Mouse (Mus musculus) embryonic facial prominence, embryonic 13.5 days (tissue): ENCODE data around the gene Gm38431. TPM values are rescaled to one million over a fixed set of nuclear protein-coding genes. Genes with fewer than 3 reads are reported as not detected.

ENCODE experiments used
- ATAC-seq: fragments of 200-750 bp; cut with Nextera tagmentation; 2 replicates; pipeline ENCODE4 v1.8.0; 2017; ENCODE audit warnings: low read depth; ENCODE audit not compliant: insufficient number of reproducible peaks, insufficient read depth, low FRiP score, low TSS enrichment
- H3K27ac ChIP-seq: fragments of 300-500 bp; sonication (generic); 2 replicates; pipeline ENCODE4 v1.5.1; 2015; ENCODE audit warnings: moderate library complexity, mild to moderate bottlenecking, inconsistent platforms
- H3K27me3 ChIP-seq: fragments of 300-500 bp; sonication (generic); 2 replicates; pipeline ENCODE4 v1.6.1; 2015; ENCODE audit warnings: mild to moderate bottlenecking, inconsistent platforms
- H3K36me3 ChIP-seq: fragments of 300-500 bp; sonication (generic); 2 replicates; pipeline ENCODE4 v1.6.1; 2015; ENCODE audit warnings: mild to moderate bottlenecking, inconsistent platforms
- H3K4me1 ChIP-seq: fragments of 300-500 bp; sonication (generic); 2 replicates; pipeline ENCODE4 v1.6.1; 2015; ENCODE audit warnings: inconsistent platforms
- H3K4me2 ChIP-seq: fragments of 300-500 bp; sonication (generic); 2 replicates; pipeline ENCODE4 v1.6.1; 2015; ENCODE audit warnings: moderate library complexity, mild to moderate bottlenecking, inconsistent platforms
- H3K4me3 ChIP-seq: fragments of 300-500 bp; sonication (generic); 2 replicates; pipeline ENCODE4 v1.5.1; 2015; ENCODE audit warnings: mild to moderate bottlenecking, inconsistent platforms
- H3K9ac ChIP-seq: fragments of 300-500 bp; sonication (generic); 2 replicates; pipeline ENCODE4 v1.6.1; 2015; ENCODE audit warnings: mild to moderate bottlenecking, inconsistent platforms
- H3K9me3 ChIP-seq: fragments of 300-500 bp; sonication (generic); 2 replicates; pipeline ENCODE4 v1.6.1; 2016; ENCODE audit warnings: inconsistent platforms
- WGBS: fragments of 180-500 bp; shearing (Covaris S2); methylation state at CpG from one replicate; pipeline ENCODE4 v1.1.7; 2015; ENCODE audit warnings: mixed read lengths; 5-methylcytosine and 5-hydroxymethylcytosine counted together
- polyA plus RNA-seq: library from polyadenylated mRNA; unstranded; fragments of >200 nt; fragmentation: Nextera tagmentation; extraction: Ambion mirVana; gene quantifications from 2 replicates; pipeline ENCODE4 v1.2.1, GENCODE M21; 2015

Gm38431 gene
- polyA plus RNA-seq, 1 experiment from 2014 or later, result 2.4 TPM

- peak overlapping the region; percentile 7; the same call in 1 of the 2 replicates for H3K4me3 ChIP-seq
Observed at GRCm38 (mm10) chr9:21035586-21035985, 56.2 kb downstream of the Gm38431 start.

GRCm38 (mm10) chr9:21034481-21035085, 57.2 kb downstream of the Gm38431 start:
- Histone ChIP-seq H3K4me3 (no peak overlapping the region), H3K27ac (no peak overlapping the region), H3K4me1 (peaks cover 64% of the 10 kb centered on the region), H3K27me3 (peaks cover 97% of the 10 kb centered on the region), H3K36me3 (no peaks in the 10 kb centered on the region), H3K4me2 (no peak overlapping the region), H3K9ac (no peak overlapping the region), H3K9me3 (0 out of 2 replicates have a peak, but pooled peaks cover 7% of the 10 kb centered on the region)
- ATAC-seq, result no peak
- 3% methylated on average over 17 of the region's 17 CpGs for WGBS

More at GRCm38 (mm10) chr9:21035586-21035985, 56.2 kb downstream of the Gm38431 start:
- H3K4me2 ChIP-seq, result no peak overlapping the region
- H3K9me3 ChIP-seq, result 0 out of 2 replicates have a peak, but pooled peaks cover 7% of the 10 kb centered on the region
- peaks cover 97% of the 10 kb centered on the region for H3K27me3 ChIP-seq
- H3K27ac ChIP-seq, result no peak overlapping the region
- H3K9ac ChIP-seq, result no peak overlapping the region
- H3K4me1 ChIP-seq, result peaks cover 55% of the 10 kb centered on the region
- ATAC-seq, result no peak
- H3K36me3 ChIP-seq, result no peaks in the 10 kb centered on the region
- WGBS, result 17% methylated on average over 9 of the region's 9 CpGs

- Histone ChIP-seq H3K4me2 (peak overlapping the region; percentile 99), H3K9me3 (no peaks in the 10 kb centered on the region), H3K27ac (no peak overlapping the region), H3K27me3 (peaks cover 97% of the 10 kb centered on the region), H3K9ac (peak overlapping the region; percentile 61), H3K4me3 (peak overlapping the region; percentile 53), H3K4me1 (peaks cover 72% of the 10 kb centered on the region), H3K36me3 (no peaks in the 10 kb centered on the region)
- WGBS, result under 1% methylated on average over 34 of the region's 34 CpGs
- ATAC-seq, result peak; percentile 49
Observed at GRCm38 (mm10) chr9:21033136-21033535, 58.7 kb downstream of the Gm38431 start.

GRCm38 (mm10) chr9:21032491-21032890, 59.3 kb downstream of the Gm38431 start:
- peaks cover 97% of the 10 kb centered on the region for H3K27me3 ChIP-seq
- H3K27ac ChIP-seq, result no peak overlapping the region
- H3K9me3 ChIP-seq, result no peaks in the 10 kb centered on the region
- ATAC-seq, result no peak
- under 1% methylated on average over 7 of the region's 7 CpGs for WGBS
- peaks cover 67% of the 10 kb centered on the region for H3K4me1 ChIP-seq
- peak overlapping the region; percentile 53 for H3K4me3 ChIP-seq
- 0 out of 2 replicates have a peak overlapping the region, but pooled peaks have one; percentile 61 for H3K9ac ChIP-seq
- no peaks in the 10 kb centered on the region for H3K36me3 ChIP-seq
- H3K4me2 ChIP-seq, result peak overlapping the region; percentile 99

- H3K4me2 ChIP-seq, result peak within 1 kb of the TSS; percentile 99
- no peak for ATAC-seq
- peak within 1 kb of the TSS; percentile 53 for H3K4me3 ChIP-seq
- H3K4me1 ChIP-seq, result peaks cover 61% of the 10 kb centered on the region
- peak within 1 kb of the TSS; percentile 61 for H3K9ac ChIP-seq
- H3K9me3 ChIP-seq, result no peaks in the 10 kb centered on the region
- H3K27ac ChIP-seq, result no peak within 1 kb of the TSS
- H3K36me3 ChIP-seq, result no peaks in the 10 kb centered on the region
- WGBS, result under 1% methylated on average over 35 of the region's 35 CpGs
- peaks cover 96% of the 10 kb centered on the region for H3K27me3 ChIP-seq
Observed at GRCm38 (mm10) chr9:21031896-21032351, 59.9 kb downstream of the Gm38431 start, which contains the start of gene Icam5. Gene Icam5, plus strand, starts transcription at chr9:21032073.

GRCm38 (mm10) chr9:21031251-21031895, 60.4 kb downstream of the Gm38431 start:
- Histone ChIP-seq H3K4me3 (peak overlapping the region; percentile 53), H3K27me3 (peaks cover 96% of the 10 kb centered on the region), H3K4me2 (peak overlapping the region; percentile 99), H3K4me1 (peaks cover 56% of the 10 kb centered on the region), H3K9me3 (no peaks in the 10 kb centered on the region), H3K9ac (peak overlapping the region; percentile 61), H3K27ac (no peak overlapping the region), H3K36me3 (no peaks in the 10 kb centered on the region)
- ATAC-seq, result peak; percentile 23; the same call in 1 of the 2 replicates
- under 1% methylated on average over 36 of the region's 36 CpGs for WGBS

GRCm38 (mm10) chr9:21030781-21031250, 61.0 kb downstream of the Gm38431 start:
- WGBS, result 0% methylated on average over 13 of the region's 13 CpGs
- Histone ChIP-seq H3K4me2 (peak overlapping the region; percentile 99), H3K4me1 (peaks cover 51% of the 10 kb centered on the region), H3K9ac (peak overlapping the region; percentile 61), H3K27ac (no peak overlapping the region), H3K36me3 (no peaks in the 10 kb centered on the region), H3K9me3 (no peaks in the 10 kb centered on the region), H3K27me3 (peaks cover 90% of the 10 kb centered on the region), H3K4me3 (peak overlapping the region; percentile 53)
- ATAC-seq, result no peak

GRCm38 (mm10) chr9:21030055-21030600, 61.7 kb downstream of the Gm38431 start:
- H3K9me3 ChIP-seq, result no peaks in the 10 kb centered on the region
- no peaks in the 10 kb centered on the region for H3K36me3 ChIP-seq
- H3K27ac ChIP-seq, result no peak overlapping the region
- peaks cover 51% of the 10 kb centered on the region for H3K4me1 ChIP-seq
- 25% methylated on average over 22 of the region's 22 CpGs for WGBS
- peak overlapping the region; percentile 99 for H3K4me2 ChIP-seq
- no peak overlapping the region for H3K9ac ChIP-seq
- H3K4me3 ChIP-seq, result peak overlapping the region; percentile 53; the same call in 1 of the 2 replicates
- peaks cover 83% of the 10 kb centered on the region for H3K27me3 ChIP-seq
- no peak for ATAC-seq

GRCm38 (mm10) chr9:21029291-21030054, 62.3 kb downstream of the Gm38431 start, which contains the start of gene Icam4:
Gene Icam4, plus strand, starts transcription at chr9:21029373.
- Histone ChIP-seq H3K4me1 (peaks cover 48% of the 10 kb centered on the region), H3K27me3 (peaks cover 77% of the 10 kb centered on the region), H3K9me3 (no peaks in the 10 kb centered on the region), H3K4me3 (peak within 1 kb of the TSS; percentile 53), H3K36me3 (no peaks in the 10 kb centered on the region), H3K9ac (peak within 1 kb of the TSS; percentile 57), H3K27ac (no peak within 1 kb of the TSS), H3K4me2 (peak within 1 kb of the TSS; percentile 99)
- ATAC-seq, result no peak
- WGBS, result 2% methylated on average over 37 of the region's 37 CpGs

- peaks cover 46% of the 10 kb centered on the region for H3K4me1 ChIP-seq
- H3K4me3 ChIP-seq, result no peak overlapping the region
- 69% methylated on average over 6 of the region's 6 CpGs for WGBS
- no peaks in the 10 kb centered on the region for H3K36me3 ChIP-seq
- no peak overlapping the region for H3K4me2 ChIP-seq
- no peaks in the 10 kb centered on the region for H3K9me3 ChIP-seq
- no peak overlapping the region for H3K27ac ChIP-seq
- H3K9ac ChIP-seq, result no peak overlapping the region
- ATAC-seq, result no peak
- peaks cover 69% of the 10 kb centered on the region for H3K27me3 ChIP-seq
Observed at GRCm38 (mm10) chr9:21028560-21029110, 63.2 kb downstream of the Gm38431 start.
